Mouse (Mus musculus) spleen, adult 2 months (tissue): Measurements from ENCODE around the gene B430218F22Rik. TPM values are rescaled to one million over a fixed set of nuclear protein-coding genes. Genes with fewer than 3 reads are reported as not detected.

ENCODE experiments used
- DNase-seq, 2 experiments: peaks; one replicate each; pipeline versions ENCODE4 v3.0.0 to v3.0.0-alpha.2; 2012 to 2021; ENCODE audit warnings: low spot score in 2 of 2, low read depth in 1 of 2
- H3K27ac ChIP-seq: fragments of 200-500 bp; 2 replicates; pipeline ENCODE4 v1.5.1; 2012; ENCODE audit warnings: low read length, inconsistent platforms; ENCODE audit not compliant: insufficient read depth
- H3K27me3 ChIP-seq: fragments of 200-500 bp; 2 replicates; pipeline ENCODE4 v1.6.1; 2012; ENCODE audit warnings: mild to moderate bottlenecking, moderate library complexity, low read length, inconsistent platforms; ENCODE audit not compliant: control insufficient read depth, insufficient read depth
- H3K36me3 ChIP-seq: fragments of 200-500 bp; 2 replicates; pipeline ENCODE4 v1.6.1; 2012; ENCODE audit warnings: mild to moderate bottlenecking, low read length, inconsistent platforms; ENCODE audit not compliant: control insufficient read depth, insufficient read depth
- H3K4me1 ChIP-seq: fragments of 200-500 bp; 2 replicates; pipeline ENCODE4 v1.6.1; 2011; ENCODE audit warnings: inconsistent platforms; ENCODE audit not compliant: control insufficient read depth, insufficient read depth, insufficient read length
- H3K4me3 ChIP-seq: fragments of 200-500 bp; 2 replicates; pipeline ENCODE4 v1.5.1; 2011; ENCODE audit warnings: mild to moderate bottlenecking, inconsistent platforms; ENCODE audit not compliant: insufficient read depth, insufficient read length; ENCODE audit errors: extremely low read depth
- CTCF ChIP-seq: fragments of 200-500 bp; IDR thresholded peaks from 2 replicates; pipeline ENCODE4 v1.5.1; 2011; ENCODE audit warnings: mild to moderate bottlenecking, inconsistent platforms; ENCODE audit not compliant: insufficient read depth, insufficient read length, insufficient replicate concordance; ENCODE audit errors: extremely low read depth
- POLR2A ChIP-seq: fragments of 200-500 bp; IDR thresholded peaks from 2 replicates; pipeline ENCODE4 v1.6.1; 2011; ENCODE audit warnings: low read depth, low read length, inconsistent platforms
- WGBS: fragments of 180-500 bp; shearing (Covaris S2); methylation state at CpG from one replicate; pipeline ENCODE4 v1.1.7; 2018; 5-methylcytosine and 5-hydroxymethylcytosine counted together
- polyA plus RNA-seq: library from polyadenylated mRNA; depleted of rRNA; stranded (reverse); fragments of >200 nt; gene quantifications from 2 replicates; pipeline ENCODE4 v1.2.3, GENCODE M21; 2012; rRNA removed

Gene B430218F22Rik
- polyA plus RNA-seq: 0.07 and 0.13 TPM in 2 replicates

- under 1% methylated on average over 92 of the region's 93 CpGs for WGBS
- peak; percentile 93 for DNase-seq
- peak within 1 kb of the TSS; percentile 71 for H3K27ac ChIP-seq
- H3K27me3 ChIP-seq: no peaks in the 10 kb centered on the region
- peak within 1 kb of the TSS; percentile 95 for H3K4me3 ChIP-seq
- TF ChIP-seq POLR2A (no peak), CTCF (no peak)
- peaks cover 10% of the 10 kb centered on the region for H3K36me3 ChIP-seq
- peaks cover 5% of the 10 kb centered on the region for H3K4me1 ChIP-seq
Measured at GRCm38 (mm10) chr13:118386511-118387447, at the start of gene B430218F22Rik, which contains the start of gene Mrps30. Gene B430218F22Rik, plus strand, starts transcription at chr13:118386630. Gene Mrps30, minus strand, starts transcription at chr13:118387252.

DNA sequence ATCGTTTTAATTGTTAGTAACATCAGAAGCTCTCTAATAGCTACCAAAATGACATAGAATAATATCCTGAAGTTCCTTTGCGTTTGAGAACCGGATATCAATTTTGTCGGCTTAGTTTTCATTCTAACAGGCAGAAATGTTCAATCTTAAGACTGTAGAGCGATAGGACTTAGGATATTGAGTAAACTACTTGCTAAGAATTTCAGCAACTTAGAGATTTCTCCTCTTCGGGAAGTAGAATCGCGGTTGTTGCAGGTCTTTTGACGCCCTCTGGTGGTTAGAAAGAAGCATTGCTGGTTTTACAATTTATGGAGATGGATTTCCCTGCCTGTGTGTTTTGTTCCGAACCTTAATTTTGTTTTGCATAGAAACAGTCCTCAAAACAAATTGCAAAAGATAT lies 36.2 kb upstream of the B430218F22Rik start:
- WGBS: 22% methylated on average over 10 of the region's 10 CpGs

GRCm38 (mm10) chr13:118350870-118351269 lies 35.6 kb upstream of the B430218F22Rik start:
- no peak for DNase-seq

More for the DNA sequence above, 36.2 kb upstream of the B430218F22Rik start:
- H3K4me3 ChIP-seq: no peak overlapping the region
- no peaks in the 10 kb centered on the region for H3K4me1 ChIP-seq
- H3K27ac ChIP-seq: no peak overlapping the region
- TF ChIP-seq CTCF (peak; percentile 11; the same call in 1 of the 2 replicates), POLR2A (no peak)
- H3K27me3 ChIP-seq: no peaks in the 10 kb centered on the region
- no peaks in the 10 kb centered on the region for H3K36me3 ChIP-seq
- DNase-seq: no peak

DNA sequence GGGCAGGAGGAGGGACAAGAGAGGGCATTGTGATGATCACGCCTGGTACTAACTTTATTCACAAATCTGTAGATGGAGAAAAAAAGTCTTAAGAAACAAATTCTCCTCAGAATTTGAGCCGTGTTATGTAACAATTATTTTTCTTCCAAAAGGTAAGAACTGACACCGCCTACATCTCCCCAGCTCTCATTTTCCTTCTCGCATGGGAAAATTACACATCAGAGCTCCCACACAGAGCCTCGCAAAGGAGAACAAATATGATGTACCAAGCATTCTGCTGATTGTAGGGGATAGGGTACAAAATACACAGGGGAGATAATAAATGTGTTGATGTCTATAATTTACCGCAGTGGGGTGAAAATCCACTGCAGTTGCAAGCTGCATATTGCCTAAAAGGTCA lies 23.1 kb upstream of the B430218F22Rik start:
- no peaks in the 10 kb centered on the region for H3K4me1 ChIP-seq
- TF ChIP-seq CTCF (no peak), POLR2A (no peak)
- H3K36me3 ChIP-seq: no peaks in the 10 kb centered on the region
- DNase-seq: no peak
- no peaks in the 10 kb centered on the region for H3K27me3 ChIP-seq
- H3K27ac ChIP-seq: no peak overlapping the region
- 89% methylated on average over 6 of the region's 6 CpGs for WGBS
- no peak overlapping the region for H3K4me3 ChIP-seq

More at GRCm38 (mm10) chr13:118350870-118351269, 35.6 kb upstream of the B430218F22Rik start:
- Histone ChIP-seq H3K4me3 (no peak overlapping the region), H3K36me3 (no peaks in the 10 kb centered on the region), H3K27me3 (no peaks in the 10 kb centered on the region), H3K27ac (no peak overlapping the region), H3K4me1 (no peaks in the 10 kb centered on the region)
- 91% methylated on average over 10 of the region's 10 CpGs for WGBS
- no peak for TF ChIP-seq POLR2A
- no peak for TF ChIP-seq CTCF

GRCm38 (mm10) chr13:118365774-118366173 lies 20.7 kb upstream of the B430218F22Rik start:
- no peak for DNase-seq
- Histone ChIP-seq H3K36me3 (no peaks in the 10 kb centered on the region), H3K4me3 (no peak overlapping the region), H3K27me3 (no peaks in the 10 kb centered on the region), H3K27ac (no peak overlapping the region), H3K4me1 (no peaks in the 10 kb centered on the region)
- no peak for TF ChIP-seq POLR2A
- TF ChIP-seq CTCF: no peak
- 36% methylated on average over 1 of the region's 1 CpGs for WGBS

DNA sequence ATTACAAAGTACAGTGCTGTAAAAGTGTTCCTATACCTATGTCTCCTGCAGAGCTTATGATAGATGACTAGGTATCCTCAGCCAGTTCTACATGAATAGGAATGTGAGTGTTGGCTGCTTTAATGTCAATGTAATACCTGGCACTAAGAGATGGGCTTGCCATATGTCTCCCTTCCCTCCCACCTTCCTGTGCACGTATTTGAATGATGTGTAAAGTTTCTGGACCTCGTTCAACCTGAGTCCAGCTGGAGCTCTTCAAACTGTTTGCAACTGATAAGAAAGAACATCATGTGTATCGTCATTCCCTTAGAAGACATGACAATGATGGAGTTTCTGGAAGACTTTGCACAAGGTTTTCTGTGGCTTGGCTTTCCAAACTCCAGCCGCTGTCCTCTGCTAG lies 13.6 kb upstream of the B430218F22Rik start:
- DNase-seq: no peak
- TF ChIP-seq CTCF (no peak), POLR2A (no peak)
- H3K36me3 ChIP-seq: peaks cover 3% of the 10 kb centered on the region; the same call in 1 of the 2 replicates
- H3K27me3 ChIP-seq: no peaks in the 10 kb centered on the region
- H3K4me1 ChIP-seq: no peaks in the 10 kb centered on the region
- H3K27ac ChIP-seq: no peak overlapping the region
- 89% methylated on average over 4 of the region's 4 CpGs for WGBS
- no peak overlapping the region for H3K4me3 ChIP-seq
